In the genomic region with DNA sequence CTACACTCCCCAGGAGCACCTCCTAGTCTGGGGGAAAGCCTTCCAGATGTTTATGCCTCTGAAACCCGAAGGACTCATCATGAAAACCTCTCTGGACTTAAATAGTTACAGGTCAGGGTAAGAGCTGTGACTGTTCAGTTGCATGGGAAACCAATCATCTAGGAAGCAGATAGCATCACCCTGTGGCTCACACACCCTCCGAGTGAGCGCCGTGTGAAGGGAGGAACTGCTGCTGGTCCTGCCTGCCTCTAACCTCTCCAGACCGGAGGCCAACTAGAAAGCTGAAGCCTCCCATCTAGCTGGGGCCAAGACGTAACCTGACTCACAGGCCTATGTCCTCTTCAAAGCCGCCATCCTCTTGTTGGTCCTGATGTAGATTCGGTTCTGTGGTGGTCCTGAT, we compare ENCODE assay signal across 11 mouse cellular contexts. TPM values are rescaled to one million over a fixed set of nuclear protein-coding genes. Genes with fewer than 3 reads are reported as not detected.
A peak's percentile ranks its signal among the peaks of the same experiment; 100 is the strongest.
DNase-seq lines count a peak whose midpoint lies in the region; ATAC-seq and TF ChIP-seq lines count a peak whose summit lies in the region.
"Had no signal": no experiment of that assay in that cellular context is flagged by ENCODE, and none has a peak within 500 bp of the region (broad histone marks: within the 10 kb centered on the region; RNA-seq: fewer than 3 reads in every experiment).

No protein-coding gene starts in this region.

- no peak for ATAC-seq in lung, embryonic 15.5 days (ENCODE audit: borderline replicate concordance, extremely low read depth, low FRiP score, low TSS enrichment)
- ATAC-seq in inflammation-experienced regulatory T-cells, adult 6 months, result no peak
- ATAC-seq: forebrain, embryonic 14.5 days had no signal

- no peak for DNase-seq in cerebellum, adult 2 months
- DNase-seq in cerebellum, adult 11-12 months, result no peak
- no peak for DNase-seq in lung, postnatal 14 days
- DNase-seq in induced T-regulatory cell, adult 2 months (ENCODE audit: low read depth), result peak; percentile 79
- peak; percentile 46 to 71 for DNase-seq in natural killer cell, adult 2 months (ENCODE audit: low spot score in 2 of 2)
- DNase-seq in T-cell, adult 2 months (ENCODE audit: low spot score), result no peak

- no peak overlapping the region for H3K4me3 ChIP-seq in cerebellum, adult 2 months (replicated peaks; ENCODE audit: insufficient read depth, low read depth, low read length)
- H3K4me3 ChIP-seq in lung, embryonic 15.5 days, result no peak overlapping the region
- H3K4me3 ChIP-seq: limb, embryonic 12.5 days had no signal

- no peak overlapping the region for H3K9ac ChIP-seq in lung, embryonic 15.5 days
- H3K9ac ChIP-seq: limb, embryonic 12.5 days had no signal

- WGBS in cerebellum, adult 2 months, result 94% methylated on average over 8 of the region's 8 CpGs
- 94% methylated on average over 8 of the region's 8 CpGs for WGBS in lung, embryonic 15.5 days

- no peak for TF ChIP-seq CTCF in cerebellum, adult 2 months (IDR thresholded peaks at IDR 0.05; ENCODE audit: borderline replicate concordance, insufficient read depth, low read depth, low read length)

- no peak for TF ChIP-seq POLR2A in cerebellum, adult 2 months (IDR thresholded peaks at IDR 0.05; ENCODE audit: borderline replicate concordance, insufficient read depth, low read length)

- no peaks in the 10 kb centered on the region for H3K9me3 ChIP-seq in lung, embryonic 15.5 days
- H3K9me3 ChIP-seq: limb, embryonic 12.5 days had no signal

- H3K4me1 ChIP-seq in cerebellum, adult 2 months (ENCODE audit: control insufficient read depth, insufficient read depth, low read length), result peaks cover 38% of the 10 kb centered on the region
- H3K4me1 ChIP-seq in lung, embryonic 15.5 days, result peaks cover 38% of the 10 kb centered on the region

- H3K36me3 ChIP-seq in lung, embryonic 15.5 days, result no peaks in the 10 kb centered on the region
- H3K36me3 ChIP-seq: limb, embryonic 12.5 days had no signal

- peak overlapping the region; percentile 35; the same call in 1 of the 2 replicates for H3K27ac ChIP-seq in cerebellum, adult 2 months (ENCODE audit: insufficient read depth, low read length)
- peak overlapping the region; percentile 64; the same call in 1 of the 2 replicates for H3K27ac ChIP-seq in lung, embryonic 15.5 days
- H3K27ac ChIP-seq: limb, embryonic 12.5 days had no signal

- no peak overlapping the region for H3K4me2 ChIP-seq in lung, embryonic 15.5 days
- H3K4me2 ChIP-seq: limb, embryonic 12.5 days; midbrain, embryonic 11.5 days had no signal

- no peaks in the 10 kb centered on the region for H3K27me3 ChIP-seq in cerebellum, adult 2 months (ENCODE audit: control insufficient read depth, insufficient read depth, low read length)
- no peaks in the 10 kb centered on the region for H3K27me3 ChIP-seq in lung, embryonic 15.5 days
- H3K27me3 ChIP-seq: limb, embryonic 12.5 days had no signal

RNA-seq across cellular contexts. Expression of gene Ppp2r5c, which starts 53.2 kb away (rescaled TPM):
- 117 and 136 TPM in 2 replicates for polyA plus RNA-seq in cerebellum, adult 2 months (2012; rRNA removed)
- polyA plus RNA-seq in lung, embryonic 15.5 days (2015; fragmentation: Nextera tagmentation; extraction: Ambion mirVana), result 167 and 171 TPM in 2 replicates
- 100 to 1,000 TPM; 506 to 623 (median 523) TPM for polyA plus RNA-seq in inflammation-experienced regulatory T-cells, adult 6 months (2017; shearing (Covaris generic))

Comparison
In these comparisons a context has a peak if more than half of its experiments do, and no peak if none do; other contexts are left out.
1. DNase-seq: peak in induced T-regulatory cell, adult 2 months (single experiment) and natural killer cell, adult 2 months (2 of 2); none in cerebellum, adult 2 months (0 of 2), cerebellum, adult 11-12 months (single experiment), lung, postnatal 14 days (single experiment) and T-cell, adult 2 months (single experiment).